Mouse (Mus musculus): Measurements from ENCODE around the gene Gpr137. TPM values are rescaled to one million over a fixed set of nuclear protein-coding genes. Genes with fewer than 3 reads are reported as not detected.

The Gpr137 gene
- polyA plus RNA-seq, 1 experiment from 2014 or later, result 6.4 TPM

DNA sequence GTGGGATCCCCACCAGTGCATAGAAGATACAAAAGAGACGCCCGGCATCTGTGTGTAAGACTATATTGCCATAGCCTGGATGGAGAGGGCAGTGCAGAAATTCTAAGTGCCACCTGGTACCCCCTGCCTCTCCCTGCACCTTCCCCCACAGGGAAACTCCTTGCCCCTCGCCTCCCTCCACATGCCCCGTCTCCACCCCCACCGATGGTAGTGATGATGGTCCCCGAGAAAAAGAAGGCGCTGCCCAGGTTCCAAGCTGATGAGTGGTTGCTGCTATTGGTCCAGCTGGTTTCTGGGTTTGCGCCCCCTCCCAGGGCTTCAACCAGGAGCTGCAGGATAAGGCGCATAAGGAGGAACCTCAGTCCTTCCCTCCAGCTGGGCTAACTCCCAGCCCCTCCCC lies 14.2 kb downstream of the Gpr137 start:
- H3K9ac ChIP-seq, result no peak overlapping the region
- peaks cover 95% of the 10 kb centered on the region for H3K27me3 ChIP-seq
- H3K27ac ChIP-seq, result no peak overlapping the region
- H3K4me3 ChIP-seq (replicated peaks), result no peak overlapping the region
- H3K36me3 ChIP-seq, result no peaks in the 10 kb centered on the region
- no peak overlapping the region for H3K4me2 ChIP-seq
- no peak for ATAC-seq (ENCODE audit: low read depth)
- no peaks in the 10 kb centered on the region for H3K9me3 ChIP-seq (replicated peaks)
- peaks cover 30% of the 10 kb centered on the region for H3K4me1 ChIP-seq (replicated peaks)
- no peak for DNase-seq
- WGBS (ENCODE audit: insufficient replicate concordance), result 15% methylated on average over 9 of the region's 9 CpGs

DNA sequence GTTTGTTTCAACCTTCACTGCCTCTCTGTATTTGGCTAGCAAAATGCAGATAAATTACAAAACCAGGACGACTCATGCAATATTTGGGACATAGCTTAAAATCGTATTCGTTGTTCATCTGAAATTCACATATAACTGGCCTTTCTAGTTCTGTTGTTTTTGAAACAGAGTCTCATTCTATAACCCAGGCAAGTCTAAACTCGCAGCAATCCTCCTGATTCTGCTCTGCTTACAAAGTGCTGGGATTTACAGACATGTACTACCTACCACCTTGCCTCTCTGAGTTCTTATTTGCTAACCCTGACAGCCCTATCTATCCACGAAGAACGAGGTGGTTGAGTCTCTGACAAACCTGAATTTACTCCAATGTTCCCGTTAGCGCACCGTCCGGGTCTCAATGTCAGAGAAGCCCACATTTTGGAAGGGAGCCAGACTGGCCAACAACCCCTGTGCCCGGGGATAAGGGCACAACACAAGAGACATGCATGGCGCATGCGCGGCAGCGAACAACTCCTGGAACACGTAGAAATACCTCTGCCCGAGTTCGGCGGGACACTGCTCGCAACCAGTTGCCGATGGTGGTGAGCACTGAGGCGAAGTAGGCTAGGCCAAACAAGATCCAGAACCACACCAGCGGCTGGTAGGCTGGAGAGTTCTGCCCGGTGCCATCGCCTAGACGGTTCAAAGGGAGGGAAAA lies 15.6 kb downstream of the Gpr137 start:
- H3K4me3 ChIP-seq (replicated peaks), result peak overlapping the region; percentile 27
- ATAC-seq (ENCODE audit: low read depth) (no peak), DNase-seq (no peak)
- H3K27me3 ChIP-seq, result peaks cover 81% of the 10 kb centered on the region
- peak overlapping the region; percentile 4; the same call in 1 of the 2 replicates for H3K9ac ChIP-seq
- H3K9me3 ChIP-seq (replicated peaks), result no peaks in the 10 kb centered on the region
- H3K4me1 ChIP-seq (replicated peaks), result peaks cover 40% of the 10 kb centered on the region
- WGBS (ENCODE audit: insufficient replicate concordance), result 20% methylated on average over 26 of the region's 26 CpGs
- H3K27ac ChIP-seq, result no peak overlapping the region
- H3K36me3 ChIP-seq, result no peaks in the 10 kb centered on the region
- peak overlapping the region; percentile 38 for H3K4me2 ChIP-seq

DNA sequence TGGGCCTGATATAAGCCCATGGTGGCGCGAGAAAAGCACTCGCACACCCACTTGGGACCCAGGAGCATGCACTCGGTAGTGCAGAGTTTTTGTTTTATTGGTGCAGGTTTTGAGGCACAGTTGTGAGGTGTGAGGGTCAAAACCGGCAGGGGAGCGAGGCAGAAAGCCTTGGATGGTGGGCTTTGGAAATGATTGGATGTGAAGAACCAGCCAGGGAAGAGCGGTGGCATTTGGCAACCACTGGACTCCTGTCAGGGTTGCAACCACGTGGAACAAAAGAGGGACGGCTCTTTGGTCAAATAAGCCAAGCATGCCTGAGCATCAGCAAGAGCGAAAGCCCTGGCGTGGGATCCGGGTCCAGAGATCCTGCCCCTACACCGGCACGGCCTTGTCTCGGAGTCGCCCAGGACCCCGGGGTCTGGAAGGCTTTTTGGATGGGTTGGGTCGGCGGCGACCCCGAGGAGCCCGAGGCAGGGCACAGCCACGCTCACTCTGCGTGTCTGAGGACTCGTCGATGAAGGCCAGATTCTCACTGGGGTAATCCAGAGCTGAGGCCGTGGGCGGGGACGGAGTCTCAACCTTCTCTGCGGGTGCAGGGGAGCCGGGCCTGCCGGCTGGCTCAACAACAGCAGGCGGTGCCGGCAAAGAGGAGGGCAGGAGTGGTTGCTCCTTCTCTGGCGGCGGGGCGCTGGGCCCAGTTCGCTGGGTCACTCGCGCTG lies 16.5 kb downstream of the Gpr137 start:
- no peaks in the 10 kb centered on the region for H3K36me3 ChIP-seq
- H3K4me1 ChIP-seq (replicated peaks), result peaks cover 47% of the 10 kb centered on the region
- H3K4me3 ChIP-seq (replicated peaks), result peak overlapping the region; percentile 10; the same call in 1 of the 2 replicates
- no peaks in the 10 kb centered on the region for H3K9me3 ChIP-seq (replicated peaks)
- H3K4me2 ChIP-seq, result peak overlapping the region; percentile 42; the same call in 1 of the 2 replicates
- DNase-seq (no peak), ATAC-seq (ENCODE audit: low read depth) (no peak)
- 18% methylated on average over 40 of the region's 40 CpGs for WGBS (ENCODE audit: insufficient replicate concordance)
- H3K27ac ChIP-seq, result no peak overlapping the region
- H3K9ac ChIP-seq, result no peak overlapping the region
- H3K27me3 ChIP-seq, result peaks cover 72% of the 10 kb centered on the region

GRCm38 (mm10) chr19:6925307-6925573 lies 17.0 kb downstream of the Gpr137 start, which contains the start of gene Catsperz:
Gene Catsperz (minus strand): TSS chr19:6925380.
- Histone ChIP-seq H3K4me3 (replicated peaks) (peak within 1 kb of the TSS; percentile 32), H3K9ac (no peak within 1 kb of the TSS; the same call in 1 of the 2 replicates), H3K4me1 (replicated peaks) (peaks cover 53% of the 10 kb centered on the region)

DNA sequence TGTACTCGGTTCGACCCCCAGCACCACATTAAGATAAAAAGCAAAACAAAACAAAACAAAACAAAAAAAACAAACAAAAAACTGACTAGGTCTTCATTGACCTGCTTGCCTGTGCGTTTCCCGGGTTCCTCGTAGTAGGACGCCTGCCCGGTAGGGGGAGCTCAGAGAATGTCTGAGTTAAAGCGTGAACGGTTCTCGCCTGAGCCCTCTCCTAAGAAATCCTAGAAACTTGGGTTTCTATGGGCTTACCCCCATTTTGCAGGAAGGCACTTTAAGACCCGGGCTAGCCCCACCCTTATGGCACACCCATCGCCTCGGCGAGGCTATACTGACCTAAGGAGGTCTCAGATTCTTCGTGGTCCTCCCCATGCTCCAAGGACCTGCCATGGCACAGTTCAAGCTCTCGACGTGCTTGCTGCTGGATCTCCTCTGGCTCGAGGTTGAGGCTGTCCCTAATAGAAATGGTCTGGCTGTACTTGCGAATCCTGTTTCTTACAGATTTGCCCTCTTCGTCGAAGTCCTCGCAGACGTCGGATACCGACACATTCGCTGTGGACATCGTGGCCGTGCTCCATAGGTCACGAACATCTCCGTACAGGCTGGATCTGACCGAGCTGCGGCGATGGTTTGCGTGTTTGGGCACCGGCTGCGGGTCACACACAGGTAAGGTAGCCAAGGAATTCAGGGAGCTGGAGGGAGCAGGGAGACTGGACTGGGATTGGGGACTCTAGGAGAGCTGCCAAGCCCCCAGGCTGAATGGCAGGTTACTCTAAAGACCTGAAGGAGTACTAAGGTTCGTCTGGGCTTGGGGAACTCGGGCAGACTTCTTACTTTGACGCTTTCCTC lies 17.6 kb downstream of the Gpr137 start:
- no peak for ATAC-seq (ENCODE audit: low read depth)
- peak overlapping the region; percentile 42 for H3K4me2 ChIP-seq
- peaks cover 62% of the 10 kb centered on the region for H3K27me3 ChIP-seq
- peak; percentile 68 for DNase-seq
- peaks cover 58% of the 10 kb centered on the region for H3K4me1 ChIP-seq (replicated peaks)
- H3K27ac ChIP-seq, result no peak overlapping the region
- WGBS (ENCODE audit: insufficient replicate concordance), result 6% methylated on average over 39 of the region's 39 CpGs
- H3K9ac ChIP-seq, result no peak overlapping the region; the same call in 1 of the 2 replicates
- H3K9me3 ChIP-seq (replicated peaks), result no peaks in the 10 kb centered on the region
- H3K36me3 ChIP-seq, result no peaks in the 10 kb centered on the region
- H3K4me3 ChIP-seq (replicated peaks), result peak overlapping the region; percentile 32

More at GRCm38 (mm10) chr19:6925307-6925573, 17.0 kb downstream of the Gpr137 start, which contains the start of gene Catsperz:
- no peaks in the 10 kb centered on the region for H3K36me3 ChIP-seq
- H3K27me3 ChIP-seq, result peaks cover 67% of the 10 kb centered on the region
- no peak within 1 kb of the TSS for H3K27ac ChIP-seq
- peak within 1 kb of the TSS; percentile 42 for H3K4me2 ChIP-seq
- 4% methylated on average over 9 of the region's 9 CpGs for WGBS (ENCODE audit: insufficient replicate concordance)
- DNase-seq (no peak), ATAC-seq (ENCODE audit: low read depth) (no peak)
- H3K9me3 ChIP-seq (replicated peaks), result no peaks in the 10 kb centered on the region

GRCm38 (mm10) chr19:6922901-6923735 lies 19.2 kb downstream of the Gpr137 start:
- DNase-seq (no peak), ATAC-seq (ENCODE audit: low read depth) (no peak)
- Histone ChIP-seq H3K4me1 (replicated peaks) (peaks cover 73% of the 10 kb centered on the region), H3K4me2 (peak overlapping the region; percentile 100), H3K9ac (peak overlapping the region; percentile 67), H3K9me3 (replicated peaks) (no peaks in the 10 kb centered on the region), H3K27ac (0 out of 2 replicates have a peak overlapping the region, but pooled peaks have one; percentile 48), H3K36me3 (peaks cover 3% of the 10 kb centered on the region; the same call in 1 of the 2 replicates), H3K27me3 (peaks cover 49% of the 10 kb centered on the region), H3K4me3 (replicated peaks) (peak overlapping the region; percentile 85)
- 54% methylated on average over 6 of the region's 6 CpGs for WGBS (ENCODE audit: insufficient replicate concordance)

GRCm38 (mm10) chr19:6921647-6922567 lies 20.4 kb downstream of the Gpr137 start, which contains the start of gene Esrra:
Gene Esrra (minus strand): TSS chr19:6921813.
- 1% methylated on average over 65 of the region's 66 CpGs for WGBS (ENCODE audit: insufficient replicate concordance)
- peak; percentile 100 for DNase-seq
- peaks cover 37% of the 10 kb centered on the region for H3K27me3 ChIP-seq
- peaks cover 5% of the 10 kb centered on the region; the same call in 1 of the 2 replicates for H3K36me3 ChIP-seq
- H3K9ac ChIP-seq, result peak within 1 kb of the TSS; percentile 86
- peak; percentile 94 for ATAC-seq (ENCODE audit: low read depth)
- no peaks in the 10 kb centered on the region for H3K9me3 ChIP-seq (replicated peaks)
- H3K4me1 ChIP-seq (replicated peaks), result peaks cover 78% of the 10 kb centered on the region
- H3K4me3 ChIP-seq (replicated peaks), result peak within 1 kb of the TSS; percentile 85
- H3K27ac ChIP-seq, result peak within 1 kb of the TSS; percentile 87
- peak within 1 kb of the TSS; percentile 100 for H3K4me2 ChIP-seq

- peaks cover 79% of the 10 kb centered on the region for H3K4me1 ChIP-seq (replicated peaks)
- H3K9ac ChIP-seq, result peak overlapping the region; percentile 86
- peak overlapping the region; percentile 85 for H3K4me3 ChIP-seq (replicated peaks)
- peaks cover 27% of the 10 kb centered on the region for H3K27me3 ChIP-seq
- DNase-seq (peak; percentile 49), ATAC-seq (ENCODE audit: low read depth) (no peak)
- peaks cover 7% of the 10 kb centered on the region; the same call in 1 of the 2 replicates for H3K36me3 ChIP-seq
- H3K9me3 ChIP-seq (replicated peaks), result no peaks in the 10 kb centered on the region
- peak overlapping the region; percentile 100 for H3K4me2 ChIP-seq
- under 1% methylated on average over 40 of the region's 48 CpGs for WGBS (ENCODE audit: insufficient replicate concordance)
- peak overlapping the region; percentile 87 for H3K27ac ChIP-seq
Measured at GRCm38 (mm10) chr19:6920741-6921636, 21.3 kb downstream of the Gpr137 start.
